Mouse (Mus musculus): ENCODE measurements at regions not wholly inside any gene's neighbourhood (a gene's known extent, or its start where the extent isn't known, plus 50 kb on each side); places are given as distances from the start of the nearest gene placed in this dataset.
A peak's percentile ranks its signal among the peaks of the same experiment; 100 is the strongest.

GRCm38 (mm10) chr4:90964658-90965057 lies 435.9 kb downstream of the Elavl2 start:
- Histone ChIP-seq H3K27me3 (ENCODE audit: control insufficient read depth, insufficient read depth, low read length) (no peaks in the 10 kb centered on the region), H3K36me3 (ENCODE audit: control insufficient read depth, insufficient read depth, low read length) (no peaks in the 10 kb centered on the region), H3K79me2 (replicated peaks; ENCODE audit: control insufficient read depth, insufficient read depth, low read length) (no peaks in the 10 kb centered on the region), H3K27ac (no peak overlapping the region), H3K9ac (ENCODE audit: low read depth, low read length) (no peak overlapping the region), H3K4me3 (no peak overlapping the region), H3K4me1 (ENCODE audit: control insufficient read depth, insufficient read depth, low read length) (no peaks in the 10 kb centered on the region)
- WGBS, result 29% methylated on average over 6 of the region's 6 CpGs
- no peak for DNase-seq
- TF ChIP-seq CTCF (IDR thresholded peaks at IDR 0.05) (no peak), EP300 (IDR thresholded peaks at IDR 0.05; ENCODE audit: insufficient read depth, low read depth, low read length) (no peak), POLR2A (IDR thresholded peaks at IDR 0.05; ENCODE audit: insufficient read depth, low read depth, low read length) (no peak)
- intact Hi-C loops (cut with DNase I), result no loop called here

- no peaks in the 10 kb centered on the region for H3K27me3 ChIP-seq (ENCODE audit: control insufficient read depth, insufficient read depth, low read length)
- H3K4me3 ChIP-seq, result no peak overlapping the region
- no peaks in the 10 kb centered on the region for H3K36me3 ChIP-seq (ENCODE audit: control insufficient read depth, insufficient read depth, low read length)
- intact Hi-C loops (cut with DNase I), result no loop called here
- no peak for DNase-seq
- no peaks in the 10 kb centered on the region for H3K79me2 ChIP-seq (replicated peaks; ENCODE audit: control insufficient read depth, insufficient read depth, low read length)
- H3K27ac ChIP-seq, result no peak overlapping the region
- TF ChIP-seq EP300 (IDR thresholded peaks at IDR 0.05; ENCODE audit: insufficient read depth, low read depth, low read length), result no peak
- TF ChIP-seq CTCF (IDR thresholded peaks at IDR 0.05), result no peak
- 61% methylated on average over 4 of the region's 4 CpGs for WGBS
- H3K4me1 ChIP-seq (ENCODE audit: control insufficient read depth, insufficient read depth, low read length), result no peaks in the 10 kb centered on the region
- H3K9ac ChIP-seq (ENCODE audit: low read depth, low read length), result no peak overlapping the region
Observed at GRCm38 (mm10) chr4:90943687-90944385, 456.7 kb downstream of the Elavl2 start.

GRCm38 (mm10) chr4:90917312-90918107 lies 483.1 kb downstream of the Elavl2 start:
- DNase-seq, result no peak
- Histone ChIP-seq H3K4me3 (no peak overlapping the region), H3K27ac (no peak overlapping the region), H3K27me3 (ENCODE audit: control insufficient read depth, insufficient read depth, low read length) (no peaks in the 10 kb centered on the region), H3K36me3 (ENCODE audit: control insufficient read depth, insufficient read depth, low read length) (no peaks in the 10 kb centered on the region), H3K4me1 (ENCODE audit: control insufficient read depth, insufficient read depth, low read length) (no peaks in the 10 kb centered on the region), H3K79me2 (replicated peaks; ENCODE audit: control insufficient read depth, insufficient read depth, low read length) (no peaks in the 10 kb centered on the region), H3K9ac (ENCODE audit: low read depth, low read length) (no peak overlapping the region)
- WGBS, result 81% methylated on average over 6 of the region's 6 CpGs
- intact Hi-C loops (cut with DNase I), result no loop called here
- TF ChIP-seq POLR2A (IDR thresholded peaks at IDR 0.05; ENCODE audit: insufficient read depth, low read depth, low read length), result no peak
- no peak for TF ChIP-seq EP300 (IDR thresholded peaks at IDR 0.05; ENCODE audit: insufficient read depth, low read depth, low read length)
- TF ChIP-seq CTCF (IDR thresholded peaks at IDR 0.05), result no peak

GRCm38 (mm10) chr4:90906311-90906710 lies 494.3 kb downstream of the Elavl2 start:
- H3K27ac ChIP-seq, result no peak overlapping the region
- H3K4me1 ChIP-seq (ENCODE audit: control insufficient read depth, insufficient read depth, low read length), result no peaks in the 10 kb centered on the region
- WGBS, result 79% methylated on average over 1 of the region's 1 CpGs
- DNase-seq, result no peak
- no peak overlapping the region for H3K9ac ChIP-seq (ENCODE audit: low read depth, low read length)
- H3K27me3 ChIP-seq (ENCODE audit: control insufficient read depth, insufficient read depth, low read length), result no peaks in the 10 kb centered on the region
- H3K79me2 ChIP-seq (replicated peaks; ENCODE audit: control insufficient read depth, insufficient read depth, low read length), result no peaks in the 10 kb centered on the region
- TF ChIP-seq POLR2A (IDR thresholded peaks at IDR 0.05; ENCODE audit: insufficient read depth, low read depth, low read length), result no peak
- TF ChIP-seq CTCF (IDR thresholded peaks at IDR 0.05), result no peak
- no peak for TF ChIP-seq EP300 (IDR thresholded peaks at IDR 0.05; ENCODE audit: insufficient read depth, low read depth, low read length)
- intact Hi-C loops (cut with DNase I), result no loop called here
- no peak overlapping the region for H3K4me3 ChIP-seq
- H3K36me3 ChIP-seq (ENCODE audit: control insufficient read depth, insufficient read depth, low read length), result no peaks in the 10 kb centered on the region

GRCm38 (mm10) chr4:90868209-90868608 lies 532.4 kb downstream of the Elavl2 start:
- intact Hi-C loops (cut with DNase I), result no loop called here
- H3K27ac ChIP-seq, result no peak overlapping the region
- H3K36me3 ChIP-seq (ENCODE audit: control insufficient read depth, insufficient read depth, low read length), result no peaks in the 10 kb centered on the region
- no peak overlapping the region for H3K4me3 ChIP-seq
- no peaks in the 10 kb centered on the region for H3K27me3 ChIP-seq (ENCODE audit: control insufficient read depth, insufficient read depth, low read length)
- H3K9ac ChIP-seq (ENCODE audit: low read depth, low read length), result no peak overlapping the region
- 44% methylated on average over 7 of the region's 7 CpGs for WGBS
- TF ChIP-seq POLR2A (IDR thresholded peaks at IDR 0.05; ENCODE audit: insufficient read depth, low read depth, low read length) (no peak), CTCF (IDR thresholded peaks at IDR 0.05) (no peak), EP300 (IDR thresholded peaks at IDR 0.05; ENCODE audit: insufficient read depth, low read depth, low read length) (no peak)
- no peaks in the 10 kb centered on the region for H3K4me1 ChIP-seq (ENCODE audit: control insufficient read depth, insufficient read depth, low read length)
- no peak for DNase-seq
- H3K79me2 ChIP-seq (replicated peaks; ENCODE audit: control insufficient read depth, insufficient read depth, low read length), result no peaks in the 10 kb centered on the region

- no peaks in the 10 kb centered on the region for H3K36me3 ChIP-seq (ENCODE audit: control insufficient read depth, insufficient read depth, low read length)
- no peaks in the 10 kb centered on the region for H3K79me2 ChIP-seq (replicated peaks; ENCODE audit: control insufficient read depth, insufficient read depth, low read length)
- DNase-seq, result no peak
- H3K9ac ChIP-seq (ENCODE audit: low read depth, low read length), result no peak overlapping the region
- WGBS, result 46% methylated on average over 2 of the region's 2 CpGs
- H3K27ac ChIP-seq, result no peak overlapping the region
- TF ChIP-seq EP300 (IDR thresholded peaks at IDR 0.05; ENCODE audit: insufficient read depth, low read depth, low read length) (no peak), CTCF (IDR thresholded peaks at IDR 0.05) (peak; percentile 26), POLR2A (IDR thresholded peaks at IDR 0.05; ENCODE audit: insufficient read depth, low read depth, low read length) (no peak)
- H3K4me1 ChIP-seq (ENCODE audit: control insufficient read depth, insufficient read depth, low read length), result no peaks in the 10 kb centered on the region
- no peak overlapping the region for H3K4me3 ChIP-seq
- intact Hi-C loops (cut with DNase I), result no loop called here
- H3K27me3 ChIP-seq (ENCODE audit: control insufficient read depth, insufficient read depth, low read length), result no peaks in the 10 kb centered on the region
Observed at GRCm38 (mm10) chr4:90860854-90861253, 539.7 kb downstream of the Elavl2 start.

Data from heart, adult 2 months (tissue).